Mouse (Mus musculus): ENCODE results near the gene Psmc3ip.

Gene Psmc3ip

DNA sequence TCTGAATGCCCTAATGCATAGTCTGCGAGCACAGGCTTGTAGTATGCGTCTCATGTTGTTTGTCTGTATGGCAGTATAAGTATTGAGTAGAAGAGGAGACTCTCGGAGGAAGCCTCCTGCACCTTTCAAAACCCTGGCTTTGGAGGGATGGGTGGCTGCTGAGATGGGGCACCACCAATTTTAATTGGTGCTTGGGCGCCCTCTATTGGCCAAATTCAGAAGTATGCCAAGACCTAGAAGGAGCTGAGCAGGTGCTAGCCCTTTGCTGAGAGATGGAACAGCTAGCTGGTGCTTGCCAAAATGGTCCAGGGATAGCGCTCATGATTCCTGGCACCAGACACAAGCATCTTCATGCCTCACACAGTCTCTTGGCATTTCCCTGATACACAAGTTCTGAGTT lies 37.4 kb downstream of the Psmc3ip start:
- CTCF ChIA-PET, result interaction anchor here (0.6 to 1.8 kb wide), 3 partner anchors 9 to 74 kb away, joined by 4 to 5 read pairs (median 4); no protein-coding TSS in a partner anchor

DNA sequence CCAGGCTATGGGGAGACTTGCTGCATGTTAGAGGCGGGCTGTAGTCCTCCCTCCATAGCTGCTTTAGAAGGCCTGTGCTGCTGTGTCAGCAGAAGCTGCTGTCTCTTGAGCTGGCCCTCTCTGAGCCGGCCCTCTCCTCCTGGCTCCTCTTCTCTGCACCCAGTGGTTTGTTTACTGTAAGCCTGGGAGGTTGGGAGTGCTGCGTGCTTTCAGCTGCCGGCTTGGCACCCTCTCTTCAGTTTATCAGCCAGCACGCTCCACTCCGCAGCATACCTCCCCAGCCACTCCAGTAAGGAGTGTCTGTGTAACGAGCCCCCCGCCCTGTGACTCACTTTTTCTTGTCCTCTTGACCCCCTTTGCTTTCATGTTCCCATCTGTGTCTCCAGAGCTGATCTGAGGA lies 38.4 kb downstream of the Psmc3ip start:
- CTCF ChIA-PET, result interaction anchor here (1.0 to 1.8 kb wide), 2 partner anchors 55 to 73 kb away, joined by 5 read pairs; no protein-coding TSS in a partner anchor

DNA sequence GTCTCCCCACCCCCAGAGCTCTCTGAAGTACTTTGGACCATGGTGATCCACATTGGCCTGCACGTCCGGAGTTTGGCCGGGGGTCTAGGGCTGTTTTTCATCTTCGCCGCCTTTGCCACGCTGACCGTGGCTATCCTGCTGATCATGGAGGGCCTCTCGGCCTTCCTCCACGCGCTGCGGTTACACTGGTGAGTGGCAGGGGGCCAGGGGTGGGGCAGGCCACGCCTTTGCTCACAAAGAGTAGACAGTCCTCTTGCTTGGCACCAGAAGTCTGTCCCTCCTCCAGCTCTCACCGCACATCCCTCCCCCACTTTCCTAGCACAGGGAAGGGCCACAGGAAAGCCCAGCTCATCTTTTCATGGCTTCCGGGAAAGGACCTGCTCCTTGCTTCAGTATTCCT lies 39.8 kb downstream of the Psmc3ip start:
- CTCF ChIA-PET, result interaction anchor here (0.6 kb wide), 1 partner anchor 69 kb away, joined by 3 read pairs; no protein-coding TSS in a partner anchor

DNA sequence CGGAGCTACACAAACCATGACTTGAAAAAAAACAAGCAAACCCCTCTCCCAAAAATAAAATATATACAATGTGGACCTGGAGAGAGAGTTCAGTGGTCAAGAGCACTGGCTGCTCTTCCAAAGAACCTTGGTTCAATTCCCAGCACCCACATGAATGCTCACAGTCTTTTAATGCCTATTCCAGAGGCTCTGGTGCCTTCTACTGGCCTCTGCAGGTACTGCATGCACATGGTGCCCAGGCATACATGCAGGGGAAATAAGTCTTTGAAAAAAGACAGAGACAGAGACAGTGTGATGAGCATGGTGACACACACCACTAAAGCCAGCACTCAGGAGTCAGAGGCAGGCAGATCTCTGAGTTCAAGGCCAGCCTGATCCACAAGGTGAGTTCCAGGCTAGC lies 41.3 kb downstream of the Psmc3ip start:
- CTCF ChIA-PET, result interaction anchor here (0.7 to 0.9 kb wide), 2 partner anchors 70 to 264 kb away, joined by 3 to 6 read pairs; no protein-coding TSS in a partner anchor

GRCm38 (mm10) chr11:101052751-101053473 lies 42.3 kb downstream of the Psmc3ip start:
- CTCF ChIA-PET, result interaction anchor here (0.5 to 1.1 kb wide), 2 partner anchors 50 to 116 kb away, joined by 3 to 6 read pairs; no protein-coding TSS in a partner anchor

- CTCF ChIA-PET, result no interaction called here
These were observed 43.6 kb downstream of the Psmc3ip start for GRCm38 (mm10) chr11:101051617-101052016.

DNA sequence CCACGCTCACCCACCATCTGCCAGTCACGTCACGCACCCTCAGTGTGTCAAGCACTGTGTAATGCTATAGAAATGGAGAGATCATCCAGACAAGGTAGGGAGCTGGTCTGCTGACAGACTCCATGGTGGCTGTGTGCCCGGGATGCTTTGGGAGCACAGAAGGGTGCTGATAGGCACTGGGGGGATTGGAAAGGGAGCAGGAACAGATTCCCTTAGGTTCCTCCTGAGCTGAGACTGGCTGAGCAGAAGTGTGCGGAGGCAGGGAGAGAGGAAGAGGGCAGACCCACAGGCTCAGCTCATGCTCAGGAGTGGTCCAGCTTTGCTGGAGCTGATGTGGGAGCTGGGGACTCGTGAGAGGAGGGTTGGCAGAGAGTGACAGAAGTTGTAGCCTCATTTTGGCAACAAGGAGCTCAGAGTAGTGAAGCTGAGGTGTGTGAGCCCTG lies 44.2 kb downstream of the Psmc3ip start:
- CTCF ChIA-PET, result no interaction called here

DNA sequence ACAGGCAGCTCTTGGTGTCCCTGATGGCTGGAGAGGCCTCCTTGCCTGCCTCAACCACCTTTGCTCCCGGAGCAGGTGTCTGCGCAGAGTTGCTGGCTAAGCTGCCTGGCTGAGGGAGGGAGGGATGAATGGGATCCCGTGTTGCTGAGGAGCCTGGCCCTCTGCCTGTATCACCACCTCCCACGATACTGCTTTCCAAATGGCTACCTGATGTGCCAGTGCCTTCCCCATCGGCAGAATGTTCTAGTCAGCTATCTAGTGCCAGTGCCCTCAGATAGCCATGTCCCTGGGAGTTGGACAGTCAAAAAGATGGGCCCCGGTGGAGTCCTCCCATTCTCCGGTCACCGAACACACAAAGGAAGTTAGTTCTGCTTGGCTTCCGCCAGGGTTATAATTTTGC lies 44.9 kb downstream of the Psmc3ip start:
- CTCF ChIA-PET, result no interaction called here

DNA sequence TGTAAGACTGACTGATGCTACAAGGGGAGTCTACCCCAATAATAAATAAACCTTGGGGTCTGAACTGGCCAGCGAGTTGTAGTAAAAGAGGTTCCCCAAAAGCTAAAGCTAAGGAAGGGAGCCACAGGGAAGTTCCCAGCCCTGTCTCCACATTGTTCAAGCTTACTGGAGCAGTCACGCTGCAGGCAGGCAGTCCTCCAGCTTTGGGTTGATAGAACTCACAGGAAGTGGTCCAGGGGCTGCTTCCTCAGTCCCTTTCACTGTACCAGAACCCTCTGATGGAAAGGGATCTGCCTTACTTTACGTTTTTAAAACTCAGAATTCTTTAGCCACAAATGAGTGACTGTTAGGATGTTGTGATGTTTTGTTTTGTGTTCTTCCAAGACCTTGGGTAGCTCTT lies 47.7 kb downstream of the Psmc3ip start:
- CTCF ChIA-PET, result interaction anchor here (0.6 to 1.0 kb wide), 2 partner anchors 15 to 84 kb away, joined by 3 to 6 read pairs; no protein-coding TSS in a partner anchor

- CTCF ChIA-PET, result no interaction called here
These were observed 48.8 kb downstream of the Psmc3ip start for GRCm38 (mm10) chr11:101046440-101046839.

DNA sequence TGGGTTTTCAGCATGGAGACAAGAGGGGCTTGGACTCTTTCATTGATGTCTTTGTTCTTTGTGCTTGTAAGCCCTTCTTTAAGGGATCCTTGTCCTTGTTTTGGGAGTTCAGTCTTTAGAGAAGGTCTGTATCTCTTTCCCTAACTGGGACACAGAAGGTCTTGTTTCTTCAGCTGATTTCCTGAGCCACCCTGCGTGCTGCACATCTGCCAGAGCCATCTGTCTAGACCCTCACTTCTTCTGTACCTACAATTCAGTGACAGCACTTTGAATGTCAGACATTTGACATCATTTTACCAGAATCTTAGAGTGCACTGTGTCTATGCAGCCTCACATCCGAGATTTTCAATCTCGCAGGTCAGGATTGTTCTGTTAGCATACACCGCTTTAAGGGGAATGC lies 49.4 kb downstream of the Psmc3ip start:
- CTCF ChIA-PET, result no interaction called here
